Comparison of ENCODE assay signal across 14 mouse cellular contexts in genomic region chr3:141475389-141475788, GRCm38 (mm10). TPM values are rescaled to one million over a fixed set of nuclear protein-coding genes. Genes with fewer than 3 reads are reported as not detected.
"Had no signal": no experiment of that assay in that cellular context is flagged by ENCODE, and none has a peak within 500 bp of the region (broad histone marks: within the 10 kb centered on the region; RNA-seq: fewer than 3 reads in every experiment).

No protein-coding gene starts in this region.

- H3K36me3 ChIP-seq: limb, embryonic 12.5 days; limb, embryonic 15.5 days; midbrain, embryonic 13.5 days had no signal

- DNase-seq: kidney, adult 8-10 months; kidney, postnatal 14 days; left cerebral cortex, postnatal 4 days; liver, postnatal 0 days; lung, postnatal 14 days; thymus, adult 18-20 months; thymus, postnatal 36 days had no signal

- H3K27ac ChIP-seq: limb, embryonic 15.5 days; liver, embryonic 14.5 days; macrophage; midbrain, embryonic 13.5 days had no signal

- H3K27me3 ChIP-seq: limb, embryonic 12.5 days; limb, embryonic 15.5 days; midbrain, embryonic 13.5 days had no signal

- H3K4me3 ChIP-seq: limb, embryonic 12.5 days; limb, embryonic 15.5 days; midbrain, embryonic 13.5 days had no signal

- H3K9ac ChIP-seq: limb, embryonic 12.5 days; limb, embryonic 15.5 days; liver, embryonic 14.5 days; liver, postnatal 0 days; midbrain, embryonic 13.5 days had no signal

- ATAC-seq: intestine, postnatal 0 days; liver, postnatal 0 days; midbrain, embryonic 13.5 days had no signal

- H3K4me2 ChIP-seq: limb, embryonic 15.5 days; liver, embryonic 11.5 days; midbrain, embryonic 13.5 days had no signal

- H3K9me3 ChIP-seq: limb, embryonic 12.5 days; limb, embryonic 15.5 days; midbrain, embryonic 13.5 days had no signal

RNA-seq across cellular contexts. Expression of gene Unc5c, which starts 10.4 kb away (rescaled TPM):
- polyA plus RNA-seq: liver, postnatal 0 days; macrophage had no signal
